Mouse (Mus musculus) liver, embryonic 16.5 days (tissue): ENCODE results near the gene Rprd2. TPM values are rescaled to one million over a fixed set of nuclear protein-coding genes. Genes with fewer than 3 reads are reported as not detected.

Experiments
- ATAC-seq: fragments of 200-750 bp; cut with Nextera tagmentation; 2 replicates; pipeline ENCODE4 v1.8.0; 2017; ENCODE audit warnings: low read depth, mild to moderate bottlenecking, moderate number of reproducible peaks, moderate library complexity
- H3K27ac ChIP-seq: fragments of 300-500 bp; sonication (generic); 2 replicates; pipeline ENCODE4 v1.5.1; 2014; ENCODE audit warnings: mild to moderate bottlenecking, low read length
- H3K27me3 ChIP-seq: fragments of 300-500 bp; sonication (generic); 2 replicates; pipeline ENCODE4 v1.6.1; 2014; ENCODE audit warnings: low read depth, low read length, mixed read lengths; ENCODE audit not compliant: control insufficient read depth, insufficient read depth
- H3K36me3 ChIP-seq: fragments of 300-500 bp; sonication (generic); 2 replicates; pipeline ENCODE4 v1.6.1; 2014; ENCODE audit warnings: mild to moderate bottlenecking; ENCODE audit not compliant: control insufficient read depth, insufficient read depth
- H3K4me1 ChIP-seq: fragments of 300-500 bp; sonication (generic); 2 replicates; pipeline ENCODE4 v1.6.1; 2014; ENCODE audit warnings: low read depth, low read length, mixed read lengths; ENCODE audit not compliant: control insufficient read depth
- H3K4me2 ChIP-seq: fragments of 300-500 bp; sonication (generic); 2 replicates; pipeline ENCODE4 v1.6.1; 2014; ENCODE audit warnings: low read depth, low read length, mixed read lengths
- H3K4me3 ChIP-seq: fragments of 300-500 bp; sonication (generic); 2 replicates; pipeline ENCODE4 v1.5.1; 2014; ENCODE audit warnings: low read depth, mild to moderate bottlenecking, low read length
- H3K9ac ChIP-seq: fragments of 300-500 bp; sonication (generic); 2 replicates; pipeline ENCODE4 v1.6.1; 2014; ENCODE audit warnings: low read depth, low read length
- H3K9me3 ChIP-seq: fragments of 300-500 bp; sonication (generic); replicated peaks from 2 replicates; pipeline ENCODE4 v1.6.1; 2016; ENCODE audit warnings: low read length; ENCODE audit not compliant: control insufficient read depth
- WGBS: fragments of 180-500 bp; shearing (Covaris S2); extraction: QIAGEN DNeasy Blood & Tissue Kit; methylation state at CpG from one replicate; pipeline ENCODE4 v1.1.7; 2014; ENCODE audit not compliant: insufficient replicate concordance; 5-methylcytosine and 5-hydroxymethylcytosine counted together
- polyA plus RNA-seq: library from polyadenylated mRNA; unstranded; fragments of >200 nt; fragmentation: Nextera tagmentation; extraction: Ambion mirVana; gene quantifications from 2 replicates; pipeline ENCODE4 v1.2.1, GENCODE M21; 2015

Gene Rprd2
- polyA plus RNA-seq, 1 experiment from 2014 or later: 7.9 TPM

DNA sequence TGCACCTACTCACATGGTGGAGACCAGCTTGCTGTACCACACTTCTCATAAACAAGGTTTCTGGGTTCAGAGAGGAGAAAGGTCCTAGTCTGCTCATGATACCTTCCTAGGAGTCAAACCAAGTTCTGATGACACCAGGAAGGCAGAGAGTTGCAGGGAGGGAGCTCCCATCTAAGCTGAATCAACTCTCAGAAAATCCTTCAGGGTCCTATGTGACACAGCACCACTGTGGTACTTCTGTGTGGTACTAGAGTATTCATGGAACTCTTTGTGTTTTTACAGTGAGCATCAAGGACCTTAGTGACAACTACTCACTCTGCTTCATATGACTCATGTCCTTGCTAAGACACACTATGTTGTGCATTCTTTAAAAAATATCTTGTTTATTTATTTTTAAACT, 58.0 kb downstream of the Rprd2 start:
- H3K27me3 ChIP-seq: no peaks in the 10 kb centered on the region
- H3K36me3 ChIP-seq: peaks cover 11% of the 10 kb centered on the region
- H3K27ac ChIP-seq: no peak overlapping the region
- H3K9me3 ChIP-seq: no peaks in the 10 kb centered on the region
- H3K9ac ChIP-seq: no peak overlapping the region
- no peak overlapping the region for H3K4me3 ChIP-seq
- H3K4me1 ChIP-seq: no peaks in the 10 kb centered on the region
- no peak for ATAC-seq
- H3K4me2 ChIP-seq: no peak overlapping the region

DNA sequence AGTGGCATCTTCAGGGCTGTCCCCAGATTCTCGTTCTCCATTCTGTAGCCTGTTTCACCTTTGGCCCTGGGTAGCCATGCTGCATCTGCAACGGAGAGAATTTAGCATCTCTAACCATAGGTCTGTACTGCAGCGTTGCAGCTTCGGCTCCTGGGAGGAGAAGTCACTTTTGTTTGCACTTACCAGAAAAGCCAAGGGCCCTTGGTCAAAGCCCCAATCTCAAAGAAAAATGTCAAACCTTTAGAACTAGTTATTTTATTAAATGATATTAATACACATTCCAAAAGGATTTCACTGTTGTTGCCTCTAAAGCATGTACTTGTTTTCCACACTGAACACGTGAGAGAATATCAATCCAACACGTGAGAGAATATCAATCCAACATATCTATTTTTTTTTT, 58.6 kb downstream of the Rprd2 start, which contains the start of gene Tars2:
Tars2 (minus strand) TSS at position 101 of the 400 bp plus-strand sequence.
- Histone ChIP-seq H3K9ac (no peak within 1 kb of the TSS), H3K27me3 (no peaks in the 10 kb centered on the region), H3K27ac (no peak within 1 kb of the TSS), H3K36me3 (peaks cover 6% of the 10 kb centered on the region), H3K9me3 (no peaks in the 10 kb centered on the region), H3K4me2 (no peak within 1 kb of the TSS), H3K4me1 (no peaks in the 10 kb centered on the region; the same call in 1 of the 2 replicates), H3K4me3 (no peak within 1 kb of the TSS)
- ATAC-seq: no peak
- WGBS: 78% methylated on average over 6 of the region's 6 CpGs

GRCm38 (mm10) chr3:95758467-95759218, 60.0 kb downstream of the Rprd2 start:
- peaks cover 6% of the 10 kb centered on the region for H3K4me1 ChIP-seq
- 42% methylated on average over 9 of the region's 9 CpGs for WGBS
- no peak overlapping the region for H3K27ac ChIP-seq
- no peak overlapping the region for H3K4me3 ChIP-seq
- no peak overlapping the region for H3K4me2 ChIP-seq
- H3K27me3 ChIP-seq: no peaks in the 10 kb centered on the region
- ATAC-seq: no peak
- no peaks in the 10 kb centered on the region for H3K9me3 ChIP-seq
- H3K36me3 ChIP-seq: no peaks in the 10 kb centered on the region
- H3K9ac ChIP-seq: no peak overlapping the region

GRCm38 (mm10) chr3:95756808-95757207, 61.9 kb downstream of the Rprd2 start:
- no peak for ATAC-seq

GRCm38 (mm10) chr3:95754345-95755206, 64.1 kb downstream of the Rprd2 start:
- ATAC-seq: peak; percentile 100
- H3K9ac ChIP-seq: peak overlapping the region; percentile 67
- under 1% methylated on average over 30 of the region's 30 CpGs for WGBS
- peaks cover 13% of the 10 kb centered on the region for H3K36me3 ChIP-seq
- H3K4me1 ChIP-seq: peaks cover 8% of the 10 kb centered on the region
- H3K9me3 ChIP-seq: no peaks in the 10 kb centered on the region
- H3K27me3 ChIP-seq: no peaks in the 10 kb centered on the region
- H3K4me3 ChIP-seq: peak overlapping the region; percentile 68
- peak overlapping the region; percentile 13; the same call in 1 of the 2 replicates for H3K27ac ChIP-seq
- peak overlapping the region; percentile 55 for H3K4me2 ChIP-seq

More at GRCm38 (mm10) chr3:95756808-95757207, 61.9 kb downstream of the Rprd2 start:
- H3K9me3 ChIP-seq: no peaks in the 10 kb centered on the region
- no peak overlapping the region for H3K9ac ChIP-seq
- H3K27ac ChIP-seq: no peak overlapping the region
- no peak overlapping the region for H3K4me2 ChIP-seq
- peaks cover 8% of the 10 kb centered on the region for H3K4me1 ChIP-seq
- H3K27me3 ChIP-seq: no peaks in the 10 kb centered on the region
- no peaks in the 10 kb centered on the region; the same call in 1 of the 2 replicates for H3K36me3 ChIP-seq
- 74% methylated on average over 2 of the region's 2 CpGs for WGBS
- no peak overlapping the region for H3K4me3 ChIP-seq

GRCm38 (mm10) chr3:95752935-95753334, 65.7 kb downstream of the Rprd2 start:
- Histone ChIP-seq H3K9me3 (no peaks in the 10 kb centered on the region), H3K27ac (no peak overlapping the region), H3K4me2 (no peak overlapping the region), H3K4me1 (peaks cover 8% of the 10 kb centered on the region), H3K36me3 (peaks cover 21% of the 10 kb centered on the region), H3K4me3 (no peak overlapping the region), H3K27me3 (no peaks in the 10 kb centered on the region), H3K9ac (no peak overlapping the region)
- 82% methylated on average over 3 of the region's 3 CpGs for WGBS
- no peak for ATAC-seq

DNA sequence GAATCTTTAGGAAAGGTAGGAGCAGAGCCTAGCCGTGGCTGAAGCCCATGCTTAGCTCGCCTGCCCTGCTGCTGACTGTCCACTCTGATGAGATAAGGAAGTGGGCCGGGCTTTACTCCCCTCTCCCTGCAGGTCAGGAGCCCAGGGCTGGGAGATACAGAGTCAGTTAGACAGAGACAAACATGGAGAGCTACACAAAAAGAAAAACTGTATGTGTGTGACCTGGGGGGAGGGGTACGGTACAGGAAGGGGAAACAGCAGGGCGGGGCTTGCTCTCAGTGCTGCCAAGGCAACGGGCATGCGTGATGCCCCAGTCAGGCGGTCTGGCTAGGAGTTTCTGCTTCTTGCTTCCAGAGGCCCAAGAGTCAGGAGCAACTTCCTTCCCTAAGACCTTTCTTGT, 78.3 kb downstream of the Rprd2 start:
- Histone ChIP-seq H3K4me2 (no peak overlapping the region), H3K9me3 (no peaks in the 10 kb centered on the region), H3K36me3 (peaks cover 6% of the 10 kb centered on the region; the same call in 1 of the 2 replicates), H3K27me3 (no peaks in the 10 kb centered on the region), H3K9ac (no peak overlapping the region), H3K27ac (0 out of 2 replicates have a peak overlapping the region, but pooled peaks have one; percentile 41), H3K4me1 (peaks cover 7% of the 10 kb centered on the region), H3K4me3 (no peak overlapping the region)
- 19% methylated on average over 8 of the region's 8 CpGs for WGBS
- peak; percentile 58 for ATAC-seq

- ATAC-seq: peak; percentile 20; the same call in 1 of the 2 replicates
- no peak within 1 kb of the TSS for H3K4me3 ChIP-seq
These were observed 79.1 kb downstream of the Rprd2 start, which contains the start of gene Ecm1 for GRCm38 (mm10) chr3:95739353-95740104. Ecm1 (minus strand) TSS chr3:95739569.

More at GRCm38 (mm10) chr3:95739353-95740104, 79.1 kb downstream of the Rprd2 start, which contains the start of gene Ecm1:
- Histone ChIP-seq H3K27ac (peak within 1 kb of the TSS; percentile 41), H3K4me2 (no peak within 1 kb of the TSS), H3K9me3 (no peaks in the 10 kb centered on the region), H3K27me3 (no peaks in the 10 kb centered on the region), H3K4me1 (peaks cover 14% of the 10 kb centered on the region), H3K9ac (no peak within 1 kb of the TSS), H3K36me3 (peaks cover 4% of the 10 kb centered on the region; the same call in 1 of the 2 replicates)
- WGBS: 54% methylated on average over 7 of the region's 7 CpGs
